Mouse (Mus musculus) heart, adult 2 months (tissue): ENCODE measurements around the gene Ubald2. TPM values are rescaled to one million over a fixed set of nuclear protein-coding genes. Genes with fewer than 3 reads are reported as not detected.

Experiments
- DNase-seq, 2 experiments: peaks; one replicate each; pipeline ENCODE4 v3.0.0; 2021
- H3K27ac ChIP-seq: fragments of 200-600 bp; 2 replicates; pipeline ENCODE4 v1.8.1; 2022
- H3K27me3 ChIP-seq: fragments of 200-500 bp; 2 replicates; pipeline ENCODE4 v1.6.1; 2012; ENCODE audit warnings: mild to moderate bottlenecking, low read length, inconsistent platforms, mixed read lengths; ENCODE audit not compliant: control insufficient read depth, insufficient read depth
- H3K36me3 ChIP-seq: fragments of 200-500 bp; 2 replicates; pipeline ENCODE4 v1.6.1; 2012; ENCODE audit warnings: low read length, inconsistent platforms; ENCODE audit not compliant: control insufficient read depth, insufficient read depth
- H3K4me1 ChIP-seq: fragments of 200-500 bp; 2 replicates; pipeline ENCODE4 v1.6.1; 2011; ENCODE audit warnings: low read length; ENCODE audit not compliant: control insufficient read depth, insufficient read depth
- H3K4me3 ChIP-seq: fragments of 200-600 bp; 2 replicates; pipeline ENCODE4 v1.8.1; 2022
- H3K79me2 ChIP-seq: fragments of 200-500 bp; replicated peaks from 2 replicates; pipeline ENCODE4 v1.6.1; 2012; ENCODE audit warnings: mild to moderate bottlenecking, inconsistent platforms, low read length, moderate library complexity, mixed read lengths; ENCODE audit not compliant: control insufficient read depth, insufficient read depth
- H3K9ac ChIP-seq: fragments of 200-500 bp; 2 replicates; pipeline ENCODE4 v1.6.1; 2012; ENCODE audit warnings: low read depth, mild to moderate bottlenecking, control low read depth, inconsistent platforms, low read length, mixed read lengths
- CTCF ChIP-seq: fragments of 200-600 bp; IDR thresholded peaks from 2 replicates; pipeline ENCODE4 v1.8.1; 2022; ENCODE audit warnings: antibody characterized with exemption, mild to moderate bottlenecking, moderate library complexity
- EP300 ChIP-seq: fragments of 200-500 bp; IDR thresholded peaks from 2 replicates; pipeline ENCODE4 v1.6.1; 2011; ENCODE audit warnings: low read depth, low read length, control low read depth; ENCODE audit not compliant: insufficient read depth
- POLR2A ChIP-seq: fragments of 200-500 bp; IDR thresholded peaks from 2 replicates; pipeline ENCODE4 v1.6.1; 2011; ENCODE audit warnings: mild to moderate bottlenecking, low read depth, low read length, control low read depth; ENCODE audit not compliant: insufficient read depth
- WGBS: fragments of 180-500 bp; shearing (Covaris S2); methylation state at CpG from one replicate; pipeline ENCODE4 v1.1.7; 2018; 5-methylcytosine and 5-hydroxymethylcytosine counted together
- intact Hi-C: fragments of 180-260 bp; cut with DNase I; formaldehyde crosslinking; loops from one replicate; pipeline ENCODE4 v1.15.1; 2025
- polyA plus RNA-seq: library from polyadenylated mRNA; depleted of rRNA; stranded (reverse); fragments of >200 nt; gene quantifications from 2 replicates; pipeline ENCODE4 v1.2.3, GENCODE M21; 2012
- total RNA-seq, 2 experiments: library from RNA; stranded (reverse); gene quantifications; 2 replicates each; pipeline ENCODE4 v1.2.3; 2021

The Ubald2 gene
- total and polyA plus RNA-seq, 3 experiments = 29.2 to 80.1 (median 34.1) TPM

- intact Hi-C loops = loop anchor here (5.0 kb wide), 1 partner anchor 47 kb away; no protein-coding TSS in a partner anchor
- no peak overlapping the region for H3K4me3 ChIP-seq
- H3K4me1 ChIP-seq = peaks cover 4% of the 10 kb centered on the region
- H3K27me3 ChIP-seq = peaks cover 3% of the 10 kb centered on the region; the same call in 1 of the 2 replicates
- no peak for DNase-seq
- H3K9ac ChIP-seq = no peak overlapping the region
- no peaks in the 10 kb centered on the region for H3K36me3 ChIP-seq
- H3K27ac ChIP-seq = no peak overlapping the region
- H3K79me2 ChIP-seq = no peaks in the 10 kb centered on the region
- 88% methylated on average over 6 of the region's 6 CpGs for WGBS
- TF ChIP-seq EP300 (no peak), CTCF (no peak), POLR2A (no peak)
Observed at GRCm38 (mm10) chr11:116443935-116444334, 10.0 kb downstream of the Ubald2 start.

DNA sequence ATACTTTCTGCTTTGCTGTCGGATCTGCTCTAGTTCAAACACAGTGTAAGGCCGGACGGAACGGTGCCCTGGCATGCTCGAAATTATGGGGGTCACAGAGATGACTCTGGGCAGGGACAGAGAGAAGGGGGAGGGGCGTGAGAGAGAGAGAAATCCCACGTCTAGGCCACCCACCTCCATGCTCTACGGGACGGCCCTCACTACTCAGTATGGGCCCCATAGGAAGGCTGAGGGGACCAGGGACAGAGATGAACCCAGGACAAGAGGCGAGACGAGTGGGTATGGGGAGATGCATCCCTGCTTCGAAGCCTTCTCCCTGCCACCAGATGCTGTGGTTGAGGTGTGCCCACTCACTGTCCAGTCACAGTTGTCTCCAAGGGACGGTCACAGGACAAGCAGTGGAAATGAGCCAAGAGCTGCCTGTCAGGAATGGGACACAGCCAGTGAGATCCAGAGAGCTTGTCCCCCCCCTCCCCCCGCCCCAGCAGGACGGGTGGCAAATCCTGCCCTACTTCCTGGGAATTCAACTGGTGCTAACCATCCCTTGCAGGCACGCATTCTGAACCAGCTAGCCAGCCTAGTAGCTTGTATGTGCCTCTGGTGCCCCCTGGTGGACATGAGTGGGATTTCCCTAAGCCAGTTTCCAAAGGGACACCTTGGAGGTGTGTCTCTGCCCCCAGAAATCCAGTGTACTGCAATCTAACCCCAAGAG is 11.9 kb downstream of the Ubald2 start:
- no peaks in the 10 kb centered on the region for H3K36me3 ChIP-seq
- H3K4me3 ChIP-seq = no peak overlapping the region
- H3K27me3 ChIP-seq = peaks cover 3% of the 10 kb centered on the region; the same call in 1 of the 2 replicates
- H3K4me1 ChIP-seq = no peaks in the 10 kb centered on the region
- H3K9ac ChIP-seq = no peak overlapping the region
- 42% methylated on average over 16 of the region's 16 CpGs for WGBS
- intact Hi-C loops = loop anchor here (1.0 to 5.0 kb wide), 4 partner anchors 58 to 219 kb away; no protein-coding TSS in a partner anchor
- DNase-seq = peak; percentile 86 to 95
- no peak overlapping the region for H3K27ac ChIP-seq
- TF ChIP-seq EP300 (peak; percentile 99), CTCF (peak; percentile 87), POLR2A (no peak)
- H3K79me2 ChIP-seq = no peaks in the 10 kb centered on the region

DNA sequence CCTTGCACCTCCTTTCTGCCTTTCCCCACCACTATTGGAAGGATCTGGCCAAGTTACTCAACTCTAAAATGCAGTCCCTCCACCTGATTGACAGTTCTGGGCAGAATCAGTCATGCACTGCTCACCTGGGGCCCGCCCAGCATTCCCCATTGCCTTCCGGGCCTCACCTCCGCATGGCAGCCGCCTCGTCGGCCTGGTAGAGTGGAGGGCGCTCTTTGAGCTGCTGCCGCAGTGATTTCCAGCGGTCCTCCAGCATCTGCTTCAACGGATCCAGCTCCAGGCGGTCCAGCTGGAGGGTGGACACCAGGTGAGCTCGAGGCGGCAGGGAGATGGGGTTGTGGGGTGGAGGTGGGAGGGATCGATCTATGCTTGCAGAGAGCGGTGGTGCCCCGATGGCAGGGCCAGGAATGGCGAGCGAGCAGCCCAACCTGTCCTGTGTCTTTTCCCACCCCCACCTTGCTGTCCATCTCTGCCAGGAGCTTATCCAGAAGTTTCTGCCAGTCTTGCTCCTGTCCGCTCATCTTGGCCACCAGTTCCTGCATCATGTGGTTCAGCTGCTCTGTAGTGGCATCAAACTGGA is 12.5 kb downstream of the Ubald2 start:
- intact Hi-C loops = loop anchor here (1.0 to 5.0 kb wide), 4 partner anchors 59 to 220 kb away; no protein-coding TSS in a partner anchor
- Histone ChIP-seq H3K36me3 (no peaks in the 10 kb centered on the region), H3K27ac (no peak overlapping the region), H3K4me1 (no peaks in the 10 kb centered on the region), H3K27me3 (peaks cover 3% of the 10 kb centered on the region; the same call in 1 of the 2 replicates), H3K79me2 (no peaks in the 10 kb centered on the region), H3K4me3 (no peak overlapping the region), H3K9ac (no peak overlapping the region)
- 13% methylated on average over 19 of the region's 19 CpGs for WGBS
- DNase-seq = no peak
- no peak for TF ChIP-seq CTCF
- no peak for TF ChIP-seq EP300
- no peak for TF ChIP-seq POLR2A

- 53% methylated on average over 5 of the region's 5 CpGs for WGBS
- intact Hi-C loops = loop anchor here (5.0 kb wide), 1 partner anchor 61 kb away; no protein-coding TSS in a partner anchor
- DNase-seq = no peak
- Histone ChIP-seq H3K9ac (no peak overlapping the region), H3K79me2 (no peaks in the 10 kb centered on the region), H3K4me3 (no peak overlapping the region), H3K27ac (no peak overlapping the region), H3K36me3 (no peaks in the 10 kb centered on the region), H3K27me3 (peaks cover 3% of the 10 kb centered on the region; the same call in 1 of the 2 replicates), H3K4me1 (no peaks in the 10 kb centered on the region)
- TF ChIP-seq CTCF (no peak), POLR2A (no peak), EP300 (no peak)
Observed at GRCm38 (mm10) chr11:116447822-116448221, 13.9 kb downstream of the Ubald2 start.

GRCm38 (mm10) chr11:116449341-116449740 is 15.4 kb downstream of the Ubald2 start:
- DNase-seq = no peak
- Histone ChIP-seq H3K4me3 (no peak overlapping the region), H3K36me3 (no peaks in the 10 kb centered on the region), H3K79me2 (no peaks in the 10 kb centered on the region), H3K4me1 (no peaks in the 10 kb centered on the region), H3K27me3 (peaks cover 3% of the 10 kb centered on the region; the same call in 1 of the 2 replicates), H3K9ac (no peak overlapping the region), H3K27ac (no peak overlapping the region)
- intact Hi-C loops = loop anchor here (5.0 kb wide), 1 partner anchor 62 kb away; no protein-coding TSS in a partner anchor
- TF ChIP-seq EP300 (no peak), CTCF (no peak), POLR2A (no peak)
- 89% methylated on average over 3 of the region's 3 CpGs for WGBS

DNA sequence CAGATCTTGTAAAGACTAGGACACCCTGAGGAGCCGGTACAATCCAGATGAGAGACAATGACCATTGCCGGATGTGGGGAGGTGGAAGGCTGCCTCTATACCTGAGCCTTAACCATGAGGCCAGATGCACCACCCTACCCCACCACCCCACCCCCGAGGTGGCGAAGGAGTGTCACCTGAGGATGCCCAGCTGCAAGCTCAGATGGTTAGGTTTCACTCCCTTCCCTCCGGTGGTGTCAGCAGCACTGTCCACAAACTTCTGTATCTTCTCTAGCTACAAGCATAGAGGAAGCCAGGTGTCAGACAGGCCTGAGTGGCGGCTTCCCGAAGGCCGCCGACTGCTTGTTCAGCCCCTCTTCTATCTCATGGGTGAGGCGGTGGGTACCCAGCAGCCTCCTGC is 20.0 kb downstream of the Ubald2 start:
- Histone ChIP-seq H3K79me2 (no peaks in the 10 kb centered on the region), H3K9ac (no peak overlapping the region), H3K27me3 (no peaks in the 10 kb centered on the region), H3K4me3 (no peak overlapping the region), H3K27ac (no peak overlapping the region), H3K36me3 (no peaks in the 10 kb centered on the region), H3K4me1 (no peaks in the 10 kb centered on the region)
- intact Hi-C loops = no loop called here
- DNase-seq = no peak
- TF ChIP-seq EP300 (no peak), CTCF (no peak), POLR2A (no peak)
- 77% methylated on average over 10 of the region's 10 CpGs for WGBS
